Mouse (Mus musculus): ENCODE data around the gene Mrps7. TPM values are rescaled to one million over a fixed set of nuclear protein-coding genes. Genes with fewer than 3 reads are reported as not detected.
"Not testable (repeated sequence)": the region's sequence is repeated elsewhere in the genome, so short reads cannot be mapped to it uniquely, and the experiment has no call there.

The Mrps7 gene
- total RNA-seq, 4 experiments from 2014 or later = 49.1 to 55.3 (median 52.6) TPM

GRCm38 (mm10) chr11:115645498-115645897, 41.8 kb downstream of the Mrps7 start:
- not testable (repeated sequence) for DNase-seq (ENCODE audit: low spot score in 2 of 2)

- DNase-seq (ENCODE audit: low spot score in 2 of 2) = no peak
Observed at GRCm38 (mm10) chr11:115646439-115646838, 42.7 kb downstream of the Mrps7 start.

- DNase-seq (ENCODE audit: low spot score in 2 of 2) = no peak
Observed at GRCm38 (mm10) chr11:115647459-115647858, 43.7 kb downstream of the Mrps7 start.

GRCm38 (mm10) chr11:115649706-115650105, 46.0 kb downstream of the Mrps7 start:
- DNase-seq (ENCODE audit: low spot score in 2 of 2) = peak; percentile 59 to 66

- no peak for DNase-seq (ENCODE audit: low spot score in 2 of 2)
Observed at GRCm38 (mm10) chr11:115651680-115652079, 48.0 kb downstream of the Mrps7 start.

GRCm38 (mm10) chr11:115653194-115653593, 49.5 kb downstream of the Mrps7 start:
- no peak for DNase-seq (ENCODE audit: low spot score in 2 of 2)

GRCm38 (mm10) chr11:115654128-115654527, 50.4 kb downstream of the Mrps7 start:
- DNase-seq (ENCODE audit: low spot score in 2 of 2) = no peak

Other genes starting within 250 kb of the Mrps7 start
- 100 to 1,000 TPM; 104 to 119 (median 117) TPM for gene Hid1, start 236.2 kb upstream of the Mrps7 start, total RNA-seq (2022)
- 10 to 100 TPM; 25.7 to 29.6 (median 25.9) TPM for gene Cdr2l, start 222.0 kb upstream of the Mrps7 start, total RNA-seq (2022)
- gene Mrpl58, start 200.2 kb upstream of the Mrps7 start, total RNA-seq (2022) = 100 to 1,000 TPM; 100 to 115 (median 105) TPM
- gene Atp5h, start 184.0 kb upstream of the Mrps7 start, total RNA-seq (2022) = 100 to 1,000 TPM; 450 to 501 (median 483) TPM
- gene Kctd2, start 183.8 kb upstream of the Mrps7 start, total RNA-seq (2022) = 10 to 100 TPM; 67.4 to 74.9 (median 71.2) TPM
- not detected for gene Trim80, start 163.4 kb upstream of the Mrps7 start, total RNA-seq (2022)
- gene Slc16a5, start 141.5 kb upstream of the Mrps7 start, total RNA-seq (2022) = under 1 TPM in 1 of 4 experiments, not detected in 3; 0.21 TPM
- 10 to 100 TPM in 3 of 4 experiments, 1 to 10 TPM in 1; 10.0 to 16.7 (median 13.0) TPM for gene Armc7, start 128.3 kb upstream of the Mrps7 start, total RNA-seq (2022)
- gene Nt5c, start 112.1 kb upstream of the Mrps7 start, total RNA-seq (2022) = 10 to 100 TPM; 58.8 to 68.5 (median 66.3) TPM
- gene Jpt1, start 89.5 kb upstream of the Mrps7 start, total RNA-seq (2022) = 100 to 1,000 TPM; 109 to 139 (median 124) TPM
- 100 to 1,000 TPM; 285 to 340 (median 310) TPM for gene Sumo2, start 67.6 kb upstream of the Mrps7 start, total RNA-seq (2022)
- 10 to 100 TPM; 47.0 to 64.9 (median 53.1) TPM for gene Nup85, start 39.5 kb upstream of the Mrps7 start, total RNA-seq (2022)
- gene Gga3, start 126 bp downstream of the Mrps7 start, total RNA-seq (2022) = 100 to 1,000 TPM in 2 of 4 experiments, 10 to 100 TPM in 2; 91.9 to 121 (median 102) TPM
- gene Mif4gd, start 9.0 kb downstream of the Mrps7 start, total RNA-seq (2022) = 10 to 100 TPM; 16.5 to 22.5 (median 17.9) TPM
- gene Slc25a19, start 24.4 kb downstream of the Mrps7 start, total RNA-seq (2022) = 10 to 100 TPM; 55.6 to 81.3 (median 64.7) TPM
- 100 to 1,000 TPM; 179 to 220 (median 196) TPM for gene Grb2, start 104.7 kb downstream of the Mrps7 start, total RNA-seq (2022)
- gene Tmem94, start 161.5 kb downstream of the Mrps7 start, total RNA-seq (2022) = 10 to 100 TPM; 49.7 to 64.2 (median 52.3) TPM
- 10 to 100 TPM; 17.1 to 21.7 (median 20.0) TPM for gene Caskin2, start 209.7 kb downstream of the Mrps7 start, total RNA-seq (2022)
- gene Tsen54, start 210.8 kb downstream of the Mrps7 start, total RNA-seq (2022) = 10 to 100 TPM; 12.5 to 18.7 (median 16.9) TPM
- gene Llgl2, start 220.1 kb downstream of the Mrps7 start, total RNA-seq (2022) = 1 to 10 TPM; 1.6 to 4.2 (median 2.4) TPM